7 mouse cellular contexts compared by ENCODE assay signal in the genomic region with DNA sequence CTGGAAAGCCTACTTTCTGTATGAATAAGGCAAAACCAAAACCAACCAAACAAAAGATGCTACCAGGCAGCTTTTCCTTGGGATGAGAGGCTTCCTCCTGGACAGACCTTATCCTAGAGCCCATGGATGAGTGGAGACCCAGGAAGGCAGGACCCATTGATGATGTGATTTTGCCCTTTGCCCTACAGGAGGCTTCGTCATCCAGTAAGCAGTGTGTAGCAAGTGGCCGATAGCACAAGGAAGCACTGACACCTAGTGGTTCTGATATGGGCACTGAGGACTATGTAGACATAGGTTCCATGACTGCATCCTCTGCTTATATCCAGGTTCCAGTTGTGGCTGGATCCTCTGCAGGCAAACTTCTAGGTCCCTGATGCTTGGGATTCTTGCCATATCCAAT.
DNase-seq lines count a peak whose midpoint lies in the region; ATAC-seq and TF ChIP-seq lines count a peak whose summit lies in the region.

No protein-coding gene starts in this region.

- TF ChIP-seq CTCF in lung, adult 2 months (IDR thresholded peaks at IDR 0.05; ENCODE audit: insufficient read depth, low read length): peak; percentile 37; the same call in 1 of the 2 replicates

- DNase-seq in lung, adult 2 months: no peak
- DNase-seq in lung, postnatal 14 days: no peak
- DNase-seq in induced T-regulatory cell, adult 2 months (ENCODE audit: low read depth): peak; percentile 24
- DNase-seq in right cerebral cortex, postnatal 36 days (ENCODE audit: low spot score in 2 of 2): no peak
- DNase-seq in urinary bladder, adult 18-20 months (ENCODE audit: low spot score in 2 of 2): no peak

- peak; percentile 46 for ATAC-seq in activated CD4-positive, CD25-positive, alpha-beta regulatory T cell, adult 4 months
- ATAC-seq in neutrophil, adult 5-6 weeks (ENCODE audit: extremely low read depth, insufficient number of reproducible peaks, low FRiP score, poor library complexity, severe bottlenecking): peak; percentile 43; the same call in 1 of the 2 replicates

- no peaks in the 10 kb centered on the region for H3K4me1 ChIP-seq in lung, adult 2 months (ENCODE audit: control insufficient read depth, insufficient read depth, low read length)

- WGBS in lung, adult 2 months: 53% methylated on average over 2 of the region's 2 CpGs

- no peak for TF ChIP-seq POLR2A in lung, adult 2 months (IDR thresholded peaks at IDR 0.05; ENCODE audit: borderline replicate concordance, extremely low read depth, low read depth, low read length)

- no peak overlapping the region for H3K4me3 ChIP-seq in lung, adult 2 months (replicated peaks; ENCODE audit: extremely low read depth, low read depth, low read length)
